Mouse (Mus musculus) ovary, adult 18-20 months (tissue): Measurements from ENCODE around the gene Sec11a.
"Not testable (repeated sequence)": the region's sequence is repeated elsewhere in the genome, so short reads cannot be mapped to it uniquely, and the experiment has no call there.

Source experiments
- DNase-seq: peaks from one replicate; pipeline ENCODE4 v3.0.0; 2022; ENCODE audit warnings: low spot score, mixed read lengths

Sec11a gene

GRCm38 (mm10) chr7:80956891-80957290 lies 9.3 kb upstream of the Sec11a start:
- DNase-seq, result no peak

GRCm38 (mm10) chr7:80954251-80954650 lies 6.7 kb upstream of the Sec11a start:
- DNase-seq, result no peak

GRCm38 (mm10) chr7:80952140-80952539 lies 4.6 kb upstream of the Sec11a start:
- DNase-seq, result no peak

GRCm38 (mm10) chr7:80951461-80951860 lies 3.9 kb upstream of the Sec11a start:
- no peak for DNase-seq

GRCm38 (mm10) chr7:80939808-80940207 lies 7.8 kb downstream of the Sec11a start:
- DNase-seq, result no peak

GRCm38 (mm10) chr7:80937304-80937666 lies 10.3 kb downstream of the Sec11a start:
- not testable (repeated sequence) for DNase-seq

GRCm38 (mm10) chr7:80936617-80937303 lies 10.8 kb downstream of the Sec11a start:
- not testable (repeated sequence) for DNase-seq

- DNase-seq, result no peak
Measured at GRCm38 (mm10) chr7:80935834-80936233, 11.7 kb downstream of the Sec11a start.

- no peak for DNase-seq
Measured at GRCm38 (mm10) chr7:80932777-80933176, 14.8 kb downstream of the Sec11a start.

GRCm38 (mm10) chr7:80931618-80932207 lies 15.9 kb downstream of the Sec11a start:
- DNase-seq, result peak; percentile 17

- no peak for DNase-seq
Measured at GRCm38 (mm10) chr7:80923165-80923564, 24.4 kb downstream of the Sec11a start.

- DNase-seq, result no peak
Measured at GRCm38 (mm10) chr7:80919647-80920008, 28.0 kb downstream of the Sec11a start.

- DNase-seq, result no peak
Measured at GRCm38 (mm10) chr7:80918982-80919646, 28.5 kb downstream of the Sec11a start.

- DNase-seq, result no peak
Measured at GRCm38 (mm10) chr7:80917916-80918465, 29.6 kb downstream of the Sec11a start.

- DNase-seq, result no peak
Measured at GRCm38 (mm10) chr7:80912496-80912895, 35.1 kb downstream of the Sec11a start.

GRCm38 (mm10) chr7:80911053-80911452 lies 36.5 kb downstream of the Sec11a start:
- no peak for DNase-seq

GRCm38 (mm10) chr7:80904921-80905515 lies 42.6 kb downstream of the Sec11a start, which contains the start of gene Nmb:
Nmb (minus strand) TSS chr7:80905076.
- peak; percentile 62 for DNase-seq

GRCm38 (mm10) chr7:80903625-80904422 lies 43.8 kb downstream of the Sec11a start:
- no peak for DNase-seq

- no peak for DNase-seq
Measured at GRCm38 (mm10) chr7:80901541-80902274, 45.9 kb downstream of the Sec11a start.

- DNase-seq, result peak; percentile 85
Measured at GRCm38 (mm10) chr7:80900944-80901501, 46.6 kb downstream of the Sec11a start, which contains the start of gene Wdr73. Wdr73 (minus strand) TSS chr7:80901269.

- no peak for DNase-seq
Measured at GRCm38 (mm10) chr7:80897721-80898120, 49.9 kb downstream of the Sec11a start.
